Mouse (Mus musculus): ENCODE measurements around the gene Col5a1. TPM values are rescaled to one million over a fixed set of nuclear protein-coding genes. Genes with fewer than 3 reads are reported as not detected.

Col5a1 gene
- total and polyA plus RNA-seq, 3 experiments, result 31.1 to 75.5 TPM; not detected in 1

DNA sequence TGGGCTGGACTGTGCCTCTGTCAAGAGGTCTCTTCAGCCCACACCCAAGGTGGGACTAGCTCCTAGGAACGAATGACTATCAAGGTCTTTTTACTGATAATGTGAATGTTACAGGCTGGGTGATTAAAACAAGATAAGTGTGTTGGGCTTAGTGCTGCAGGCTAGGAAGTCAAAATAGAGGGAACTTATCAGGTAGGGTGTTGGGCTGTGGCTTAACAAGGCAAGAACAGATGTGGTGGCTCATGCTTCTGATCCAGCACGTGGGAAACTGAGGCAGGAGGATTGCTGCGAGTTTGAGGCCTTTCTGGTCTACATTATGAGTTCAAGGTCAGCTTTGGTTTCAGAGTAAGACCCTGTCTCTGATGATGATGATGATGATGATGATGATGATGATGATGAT is 128.6 kb downstream of the Col5a1 start (continued):
- TF ChIP-seq MAFK (IDR thresholded peaks at IDR 0.05; ENCODE audit: borderline replicate concordance, low read depth, low read length), result no peak
- TF ChIP-seq NRF1 (IDR thresholded peaks at IDR 0.05; ENCODE audit: insufficient read depth, low read depth, low read length, poor library complexity, severe bottlenecking), result no peak
- 0 out of 2 replicates have a peak, but pooled peaks have one; percentile 34 for TF ChIP-seq MAZ (IDR thresholded peaks at IDR 0.05; ENCODE audit: low read depth, low read length)
- TF ChIP-seq CTCF (IDR thresholded peaks at IDR 0.05 in 2 of 3, conservative IDR thresholded peaks at IDR 0.05 in 1 of 3; ENCODE audit: control insufficient read depth in 1 of 3, insufficient read depth in 1 of 3, low read depth in 2 of 3, low read length in 3 of 3, poor library complexity in 1 of 3, severe bottlenecking in 1 of 3), result no peak
- peak; percentile 38; the same call in 1 of the 2 replicates for TF ChIP-seq USF1 (IDR thresholded peaks at IDR 0.05; ENCODE audit: low read depth, low read length)
- TF ChIP-seq JUND (IDR thresholded peaks at IDR 0.05; ENCODE audit: low read depth, low read length), result no peak
- TF ChIP-seq HCFC1 (IDR thresholded peaks at IDR 0.05; ENCODE audit: low read depth, low read length), result no peak
- no peak for TF ChIP-seq TAL1 (IDR thresholded peaks at IDR 0.05; ENCODE audit: low read length)
- peak; percentile 34; the same call in 1 of the 2 replicates for TF ChIP-seq ETS1 (IDR thresholded peaks at IDR 0.05; ENCODE audit: low read depth, low read length)
- no peak for TF ChIP-seq POLR2AphosphoS5 (IDR thresholded peaks at IDR 0.05; ENCODE audit: borderline replicate concordance, low read depth, low read length)
- TF ChIP-seq SIN3A (IDR thresholded peaks at IDR 0.05; ENCODE audit: low read length), result peak; percentile 41; the same call in 1 of the 2 replicates
- TF ChIP-seq MYB (IDR thresholded peaks at IDR 0.05; ENCODE audit: low read depth, low read length), result no peak
- no peak for TF ChIP-seq POLR2AphosphoS2 (IDR thresholded peaks at IDR 0.05; ENCODE audit: low read length)
- TF ChIP-seq BHLHE40 (IDR thresholded peaks at IDR 0.05; ENCODE audit: borderline replicate concordance, low read depth, low read length), result peak; percentile 61; the same call in 1 of the 2 replicates
- TF ChIP-seq TBP (IDR thresholded peaks at IDR 0.05; ENCODE audit: low read depth, low read length), result no peak
- no peak for TF ChIP-seq RAD21 (IDR thresholded peaks at IDR 0.05; ENCODE audit: low read depth, low read length)
- TF ChIP-seq ZC3H11A (IDR thresholded peaks at IDR 0.05; ENCODE audit: low read depth, low read length), result no peak
- TF ChIP-seq CHD1 (IDR thresholded peaks at IDR 0.05; ENCODE audit: low read depth, low read length), result no peak

DNA sequence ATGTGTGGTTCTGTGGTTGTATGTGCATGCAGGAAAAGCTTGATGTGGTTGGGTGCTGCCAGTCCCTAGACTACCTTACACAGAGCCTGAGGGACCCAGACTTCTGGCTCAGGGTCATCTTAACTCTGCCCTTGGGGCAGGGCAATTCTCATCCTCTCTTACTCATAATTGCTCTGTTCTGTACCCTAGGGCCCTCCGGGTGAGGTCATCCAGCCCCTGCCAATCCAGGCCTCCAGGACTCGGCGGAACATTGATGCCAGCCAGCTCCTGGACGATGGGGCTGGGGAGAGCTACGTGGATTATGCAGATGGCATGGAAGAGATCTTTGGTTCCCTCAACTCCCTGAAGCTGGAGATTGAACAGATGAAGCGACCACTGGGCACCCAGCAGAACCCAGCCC is 138.2 kb downstream of the Col5a1 start:
- H3K27me3 ChIP-seq (ENCODE audit: control insufficient read depth in 1 of 2, insufficient read depth in 2 of 2, low read length in 2 of 2), result no peaks in the 10 kb centered on the region
- H3K79me2 ChIP-seq (ENCODE audit: control insufficient read depth, insufficient read depth, low read length, poor library complexity), result no peaks in the 10 kb centered on the region
- no peak overlapping the region for H3K4me3 ChIP-seq (ENCODE audit: control insufficient read depth in 1 of 2, insufficient read depth in 1 of 2, low read depth in 2 of 2, low read length in 2 of 2)
- DNase-seq (ENCODE audit: low read depth, low spot score), result no peak
- H3K9ac ChIP-seq (ENCODE audit: control insufficient read depth, low read depth, low read length, poor library complexity, severe bottlenecking), result no peak overlapping the region
- no peak overlapping the region for H3K27ac ChIP-seq (ENCODE audit: control insufficient read depth, low read depth, low read length)
- H3K4me1 ChIP-seq (ENCODE audit: control insufficient read depth in 1 of 2, insufficient read depth in 2 of 2, low read length in 2 of 2), result no peaks in the 10 kb centered on the region
- TF ChIP-seq ZKSCAN1 (IDR thresholded peaks at IDR 0.05; ENCODE audit: low read depth, low read length), result no peak
- no peak for TF ChIP-seq MXI1 (IDR thresholded peaks at IDR 0.05; ENCODE audit: low read depth, low read length)
- no peak for TF ChIP-seq POLR2AphosphoS5 (IDR thresholded peaks at IDR 0.05; ENCODE audit: borderline replicate concordance, low read depth, low read length)
- no peak for TF ChIP-seq E2F4 (IDR thresholded peaks at IDR 0.05; ENCODE audit: borderline replicate concordance, low read depth, low read length)
- TF ChIP-seq NRF1 (IDR thresholded peaks at IDR 0.05; ENCODE audit: insufficient read depth, low read depth, low read length, poor library complexity, severe bottlenecking), result no peak
- TF ChIP-seq RCOR1 (IDR thresholded peaks at IDR 0.05; ENCODE audit: low read depth, low read length), result no peak
- no peak for TF ChIP-seq MEF2A (IDR thresholded peaks at IDR 0.05; ENCODE audit: extremely low read depth, insufficient replicate concordance, low read depth, low read length, poor library complexity, severe bottlenecking)
- TF ChIP-seq MAZ (IDR thresholded peaks at IDR 0.05; ENCODE audit: low read depth, low read length), result no peak
- TF ChIP-seq UBTF (IDR thresholded peaks at IDR 0.05; ENCODE audit: borderline replicate concordance, insufficient read depth, low read depth, low read length), result no peak
- TF ChIP-seq USF2 (IDR thresholded peaks at IDR 0.05; ENCODE audit: borderline replicate concordance in 1 of 2, insufficient read depth in 1 of 2, low read depth in 1 of 2, low read length in 2 of 2), result no peak
- no peak for TF ChIP-seq BHLHE40 (IDR thresholded peaks at IDR 0.05; ENCODE audit: borderline replicate concordance, low read depth, low read length)
- no peak for TF ChIP-seq SMC3 (IDR thresholded peaks at IDR 0.05; ENCODE audit: low read depth, low read length)
- no peak for TF ChIP-seq GABPA (IDR thresholded peaks at IDR 0.05; ENCODE audit: low read depth, low read length)
- TF ChIP-seq MYC (IDR thresholded peaks at IDR 0.05; ENCODE audit: low read depth, low read length), result no peak
- no peaks in the 10 kb centered on the region for H3K9me3 ChIP-seq (replicated peaks; ENCODE audit: insufficient read depth, low read length)
- no peaks in the 10 kb centered on the region for H3K36me3 ChIP-seq (ENCODE audit: control insufficient read depth in 1 of 2, insufficient read depth in 2 of 2, low read length in 2 of 2)
